In genomic region chr17:83001567-83001966, GRCm38 (mm10) we compare ENCODE assay signal across 8 mouse cellular contexts.
DNase-seq lines count a peak whose midpoint lies in the region; ATAC-seq and TF ChIP-seq lines count a peak whose summit lies in the region.

No protein-coding gene starts in this region.

- no peak overlapping the region for H3K27ac ChIP-seq in cerebellum, adult 2 months (ENCODE audit: insufficient read depth, low read length)
- no peak overlapping the region for H3K27ac ChIP-seq in limb, embryonic 13.5 days

- H3K9me3 ChIP-seq in limb, embryonic 13.5 days: no peaks in the 10 kb centered on the region

- no peak for TF ChIP-seq POLR2A in cerebellum, adult 2 months (IDR thresholded peaks at IDR 0.05; ENCODE audit: borderline replicate concordance, insufficient read depth, low read length)

- no peaks in the 10 kb centered on the region for H3K27me3 ChIP-seq in cerebellum, adult 2 months (ENCODE audit: control insufficient read depth, insufficient read depth, low read length)
- H3K27me3 ChIP-seq in limb, embryonic 13.5 days: peaks cover 10% of the 10 kb centered on the region

- TF ChIP-seq CTCF in cerebellum, adult 2 months (IDR thresholded peaks at IDR 0.05; ENCODE audit: borderline replicate concordance, insufficient read depth, low read depth, low read length): peak; percentile 24; the same call in 1 of the 2 replicates

- no peak overlapping the region for H3K9ac ChIP-seq in limb, embryonic 13.5 days

- no peaks in the 10 kb centered on the region for H3K36me3 ChIP-seq in limb, embryonic 13.5 days

- no peaks in the 10 kb centered on the region for H3K4me1 ChIP-seq in cerebellum, adult 2 months (ENCODE audit: control insufficient read depth, insufficient read depth, low read length)
- H3K4me1 ChIP-seq in limb, embryonic 13.5 days: 0 out of 2 replicates have a peak, but pooled peaks cover 6% of the 10 kb centered on the region

- 3% methylated on average over 2 of the region's 2 CpGs for WGBS in cerebellum, adult 2 months
- WGBS in limb, embryonic 13.5 days: 10% methylated on average over 2 of the region's 2 CpGs

- DNase-seq in cerebellum, adult 2 months: no peak
- DNase-seq in cerebellum, adult 9-10 months: no peak
- DNase-seq in thymus, postnatal 0 days (ENCODE audit: low spot score): peak; percentile 15
- DNase-seq in thymus, postnatal 10 days (ENCODE audit: low spot score in 2 of 2): no peak
- DNase-seq in ovary, postnatal 14 days (ENCODE audit: low spot score): no peak
- no peak for DNase-seq in frontal cortex, postnatal 36 days (ENCODE audit: low spot score in 2 of 2)
- no peak for DNase-seq in cerebellum, adult 11 months

- peak; percentile 67; the same call in 1 of the 2 replicates for ATAC-seq in limb, embryonic 13.5 days (ENCODE audit: low FRiP score, low read depth)

- no peak overlapping the region for H3K4me2 ChIP-seq in limb, embryonic 13.5 days (replicated peaks)

- H3K4me3 ChIP-seq in cerebellum, adult 2 months (replicated peaks; ENCODE audit: insufficient read depth, low read depth, low read length): no peak overlapping the region
- no peak overlapping the region for H3K4me3 ChIP-seq in limb, embryonic 13.5 days
